ENCODE assay signal across 27 mouse cellular contexts in genomic region chr9:84894148-84894547, GRCm38 (mm10).
DNase-seq lines count a peak whose midpoint lies in the region; ATAC-seq and TF ChIP-seq lines count a peak whose summit lies in the region.
"Had no signal": no experiment of that assay in that cellular context is flagged by ENCODE, and none has a peak within 500 bp of the region (broad histone marks: within the 10 kb centered on the region; RNA-seq: fewer than 3 reads in every experiment).

No protein-coding gene starts in this region.

- H3K27me3 ChIP-seq in limb, embryonic 11.5 days (ENCODE audit: control insufficient read depth, insufficient read depth, low read length) = no peaks in the 10 kb centered on the region
- H3K27me3 ChIP-seq in limb, embryonic 10.5 days (ENCODE audit: low read depth, poor library complexity, severe bottlenecking) = no peaks in the 10 kb centered on the region
- no peaks in the 10 kb centered on the region for H3K27me3 ChIP-seq in limb, embryonic 14.5 days (ENCODE audit: control insufficient read depth, insufficient read depth, low read length)
- H3K27me3 ChIP-seq: embryonic facial prominence, embryonic 15.5 days; forebrain, embryonic 15.5 days; heart, embryonic 12.5 days; heart, embryonic 15.5 days; hindbrain, embryonic 13.5 days had no signal

- peak; percentile 1 for DNase-seq in embryo, embryonic 11 days
- no peak for DNase-seq in embryo, embryonic 10 days (ENCODE audit: low spot score)
- DNase-seq in limb, embryonic 11.5 days (ENCODE audit: low spot score) = peak; percentile 25
- no peak for DNase-seq in limb, embryonic 10.5 days (ENCODE audit: low spot score)
- peak; percentile 6 for DNase-seq in hindlimb bud, embryonic 11.5 days (ENCODE audit: extremely low spot score, low read depth, low spot score)
- DNase-seq in limb, embryonic 14.5 days (ENCODE audit: low spot score) = peak; percentile 4
- DNase-seq in layer of hippocampus, postnatal 36 days = no peak
- DNase-seq in adrenal gland, postnatal 36 days = no peak
- DNase-seq: adrenal gland, postnatal 10 days; cerebellum, adult 11 months; cerebellum, adult 8-10 months; cerebellum, postnatal 10 days; cerebellum, postnatal 36 days; gastrocnemius, adult 2 months; gastrocnemius, postnatal 14 days; heart, adult 18-20 months; heart, postnatal 10 days; heart, postnatal 36 days had no signal

- H3K27ac ChIP-seq in limb, embryonic 11.5 days (replicated peaks; ENCODE audit: low read depth, low read length) = no peak overlapping the region
- no peak overlapping the region for H3K27ac ChIP-seq in limb, embryonic 10.5 days
- no peak overlapping the region for H3K27ac ChIP-seq in limb, embryonic 14.5 days (replicated peaks; ENCODE audit: low read depth, low read length)
- H3K27ac ChIP-seq: embryonic facial prominence, embryonic 15.5 days; forebrain, embryonic 15.5 days; gastrocnemius, adult 2 months; heart, embryonic 15.5 days; hindbrain, embryonic 10.5 days; hindbrain, embryonic 13.5 days had no signal

- no peaks in the 10 kb centered on the region for H3K9me3 ChIP-seq in limb, embryonic 11.5 days (ENCODE audit: control insufficient read depth, low read length)
- no peaks in the 10 kb centered on the region for H3K9me3 ChIP-seq in limb, embryonic 10.5 days (replicated peaks)
- no peaks in the 10 kb centered on the region for H3K9me3 ChIP-seq in limb, embryonic 14.5 days (ENCODE audit: control insufficient read depth, low read length)
- H3K9me3 ChIP-seq: embryonic facial prominence, embryonic 15.5 days; forebrain, embryonic 15.5 days; heart, embryonic 12.5 days; heart, embryonic 15.5 days; hindbrain, embryonic 10.5 days; hindbrain, embryonic 13.5 days had no signal

- WGBS in limb, embryonic 11.5 days = 25% methylated on average over 2 of the region's 2 CpGs
- WGBS in limb, embryonic 10.5 days = 59% methylated on average over 2 of the region's 2 CpGs
- 28% methylated on average over 2 of the region's 2 CpGs for WGBS in limb, embryonic 14.5 days

- H3K9ac ChIP-seq in limb, embryonic 11.5 days (ENCODE audit: low read length) = no peak overlapping the region
- no peak overlapping the region for H3K9ac ChIP-seq in limb, embryonic 14.5 days (ENCODE audit: low read depth, low read length, severe bottlenecking)
- H3K9ac ChIP-seq: embryonic facial prominence, embryonic 15.5 days; forebrain, embryonic 15.5 days; heart, embryonic 12.5 days; heart, embryonic 15.5 days; hindbrain, embryonic 13.5 days had no signal

- peak; percentile 80 for ATAC-seq in limb, embryonic 11.5 days (ENCODE audit: insufficient number of reproducible peaks, low FRiP score, low TSS enrichment, low read depth)
- ATAC-seq in limb, embryonic 14.5 days (ENCODE audit: low FRiP score, low read depth) = no peak
- ATAC-seq: forebrain, embryonic 15.5 days; hindbrain, embryonic 16.5 days; inflammation-experienced regulatory T-cells, adult 6 months; intestine, embryonic 16.5 days had no signal

- TF ChIP-seq POLR2A in limb, embryonic 14.5 days (IDR thresholded peaks at IDR 0.05; ENCODE audit: borderline replicate concordance, extremely low read depth, insufficient read depth, insufficient read length) = no peak

- no peak overlapping the region for H3K4me3 ChIP-seq in limb, embryonic 11.5 days (ENCODE audit: low read depth, low read length)
- no peak overlapping the region for H3K4me3 ChIP-seq in limb, embryonic 10.5 days
- no peak overlapping the region for H3K4me3 ChIP-seq in limb, embryonic 14.5 days (replicated peaks; ENCODE audit: low read length)
- H3K4me3 ChIP-seq: embryonic facial prominence, embryonic 15.5 days; forebrain, embryonic 15.5 days; gastrocnemius, adult 2 months; heart, embryonic 12.5 days; heart, embryonic 15.5 days; hindbrain, embryonic 10.5 days; hindbrain, embryonic 13.5 days had no signal

- no peak overlapping the region for H3K4me2 ChIP-seq in limb, embryonic 11.5 days (ENCODE audit: low read depth, severe bottlenecking)
- no peak overlapping the region for H3K4me2 ChIP-seq in limb, embryonic 14.5 days (replicated peaks; ENCODE audit: low read depth, low read length, severe bottlenecking)
- H3K4me2 ChIP-seq: embryonic facial prominence, embryonic 15.5 days; forebrain, embryonic 15.5 days; heart, embryonic 12.5 days; heart, embryonic 15.5 days; hindbrain, embryonic 13.5 days had no signal

- no peaks in the 10 kb centered on the region for H3K4me1 ChIP-seq in limb, embryonic 11.5 days (ENCODE audit: control insufficient read depth, insufficient read depth, low read length)
- H3K4me1 ChIP-seq in limb, embryonic 10.5 days = 0 out of 2 replicates have a peak, but pooled peaks cover 2% of the 10 kb centered on the region
- H3K4me1 ChIP-seq in limb, embryonic 14.5 days (ENCODE audit: control insufficient read depth, insufficient read depth, low read length) = no peaks in the 10 kb centered on the region
- H3K4me1 ChIP-seq: embryonic facial prominence, embryonic 15.5 days; forebrain, embryonic 15.5 days; heart, embryonic 12.5 days; heart, embryonic 15.5 days; hindbrain, embryonic 10.5 days; hindbrain, embryonic 13.5 days had no signal

- no peaks in the 10 kb centered on the region for H3K36me3 ChIP-seq in limb, embryonic 11.5 days (ENCODE audit: control insufficient read depth, insufficient read depth, low read length)
- no peaks in the 10 kb centered on the region for H3K36me3 ChIP-seq in limb, embryonic 10.5 days
- no peaks in the 10 kb centered on the region for H3K36me3 ChIP-seq in limb, embryonic 14.5 days (ENCODE audit: control insufficient read depth, insufficient read depth, low read length)
- H3K36me3 ChIP-seq: embryonic facial prominence, embryonic 15.5 days; forebrain, embryonic 15.5 days; heart, embryonic 12.5 days; heart, embryonic 15.5 days; hindbrain, embryonic 10.5 days; hindbrain, embryonic 13.5 days had no signal

Comparison
In these comparisons a context has a peak if more than half of its experiments do, and no peak if none do; other contexts are left out.
1. DNase-seq: peak in embryo, embryonic 11 days (single experiment), limb, embryonic 11.5 days (single experiment), hindlimb bud, embryonic 11.5 days (single experiment) and limb, embryonic 14.5 days (single experiment); none in embryo, embryonic 10 days (single experiment), limb, embryonic 10.5 days (single experiment), layer of hippocampus, postnatal 36 days (0 of 2) and adrenal gland, postnatal 36 days (0 of 2).